Mouse (Mus musculus) cerebellum, adult 2 months (tissue): ENCODE measurements around the gene Dnajc8. TPM values are rescaled to one million over a fixed set of nuclear protein-coding genes. Genes with fewer than 3 reads are reported as not detected.

ENCODE experiments used
- DNase-seq, 2 experiments: peaks; one replicate each; pipeline ENCODE4 v3.0.0; 2021
- H3K27ac ChIP-seq: fragments of 200-500 bp; 2 replicates; pipeline ENCODE4 v1.5.1; 2012; ENCODE audit warnings: low read length, control low read depth, inconsistent platforms; ENCODE audit not compliant: insufficient read depth
- H3K27me3 ChIP-seq: fragments of 200-500 bp; 2 replicates; pipeline ENCODE4 v1.6.1; 2012; ENCODE audit warnings: inconsistent platforms, mild to moderate bottlenecking, low read length, moderate library complexity; ENCODE audit not compliant: control insufficient read depth, insufficient read depth
- H3K4me1 ChIP-seq: fragments of 200-500 bp; 2 replicates; pipeline ENCODE4 v1.6.1; 2011; ENCODE audit warnings: low read length; ENCODE audit not compliant: control insufficient read depth, insufficient read depth
- H3K4me3 ChIP-seq: fragments of 200-500 bp; replicated peaks from 2 replicates; pipeline ENCODE3; 2011; ENCODE audit warnings: mild to moderate bottlenecking, low read depth, low read length, control low read depth; ENCODE audit not compliant: insufficient read depth
- CTCF ChIP-seq: fragments of 200-500 bp; IDR thresholded peaks from 2 replicates; pipeline ENCODE4 v1.5.1; 2011; ENCODE audit warnings: low read depth, mild to moderate bottlenecking, control low read depth, low read length, moderate library complexity, borderline replicate concordance; ENCODE audit not compliant: insufficient read depth
- POLR2A ChIP-seq: fragments of 200-500 bp; IDR thresholded peaks from 2 replicates; pipeline ENCODE4 v1.6.1; 2011; ENCODE audit warnings: low read length, control low read depth, borderline replicate concordance; ENCODE audit not compliant: insufficient read depth
- WGBS: fragments of 180-500 bp; shearing (Covaris S2); methylation state at CpG from one replicate; pipeline ENCODE4 v1.1.7; 2018; 5-methylcytosine and 5-hydroxymethylcytosine counted together
- polyA plus RNA-seq: library from polyadenylated mRNA; depleted of rRNA; stranded (reverse); fragments of >200 nt; gene quantifications from 2 replicates; pipeline ENCODE4 v1.2.3, GENCODE M21; 2012

The Dnajc8 gene
- polyA plus RNA-seq, 1 experiment: 116 TPM

DNA sequence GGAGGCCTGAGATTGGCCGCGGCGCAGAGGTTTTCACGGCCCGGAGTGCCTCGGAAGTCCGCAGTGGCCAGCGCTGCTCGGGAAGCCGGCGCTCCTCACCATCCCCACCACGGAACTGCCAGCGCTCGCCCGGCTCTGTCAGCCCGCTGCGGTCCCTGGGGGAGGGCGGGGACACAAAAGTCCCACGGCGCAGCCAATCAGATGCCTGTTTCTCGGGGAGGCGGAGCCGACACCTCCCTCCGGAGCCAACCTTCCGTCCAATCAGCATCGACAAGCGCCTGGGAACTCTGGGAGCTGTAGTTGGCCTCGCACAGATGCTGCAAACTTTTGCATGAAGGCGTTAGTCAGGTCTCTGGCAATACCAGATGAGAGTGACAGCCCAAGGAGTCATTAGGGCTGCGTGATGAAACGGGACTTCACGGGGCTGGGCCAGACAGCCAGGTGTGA is 25.0 kb upstream of the Dnajc8 start, which contains the start of gene Sesn2:
Gene Sesn2 (minus strand): TSS at position 150 of the 447 bp plus-strand sequence.
- no peaks in the 10 kb centered on the region for H3K4me1 ChIP-seq
- peak within 1 kb of the TSS; percentile 83 for H3K4me3 ChIP-seq
- H3K27ac ChIP-seq: 0 out of 2 replicates have a peak within 1 kb of the TSS, but pooled peaks have one; percentile 15
- 1% methylated on average over 32 of the region's 32 CpGs for WGBS
- TF ChIP-seq CTCF (no peak), POLR2A (peak; percentile 88; the same call in 1 of the 2 replicates)
- peak; percentile 96 to 98 for DNase-seq
- no peaks in the 10 kb centered on the region for H3K27me3 ChIP-seq

DNA sequence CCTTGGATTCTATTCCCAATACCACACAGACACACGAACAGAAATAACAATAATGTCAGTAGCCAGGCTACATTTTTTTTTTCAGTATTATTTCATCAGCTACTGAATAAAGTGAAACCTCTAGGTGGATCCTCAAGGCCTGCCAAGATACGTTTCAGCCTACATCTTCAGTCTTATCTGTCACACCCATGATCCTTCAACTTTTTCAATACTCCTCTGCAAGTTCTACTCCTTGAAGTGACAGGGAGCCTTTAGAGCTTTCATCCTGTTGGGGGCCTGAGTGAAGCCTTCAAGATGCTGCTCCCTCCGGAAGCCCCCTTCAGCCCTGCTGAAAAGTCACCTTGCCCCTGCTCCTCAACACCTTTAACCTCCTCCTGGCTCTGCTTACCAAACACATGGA is 23.3 kb upstream of the Dnajc8 start:
- H3K27me3 ChIP-seq: no peaks in the 10 kb centered on the region
- 79% methylated on average over 3 of the region's 3 CpGs for WGBS
- no peak for DNase-seq
- H3K27ac ChIP-seq: no peak overlapping the region
- H3K4me3 ChIP-seq: no peak overlapping the region
- TF ChIP-seq POLR2A (no peak), CTCF (no peak)
- no peaks in the 10 kb centered on the region for H3K4me1 ChIP-seq

DNA sequence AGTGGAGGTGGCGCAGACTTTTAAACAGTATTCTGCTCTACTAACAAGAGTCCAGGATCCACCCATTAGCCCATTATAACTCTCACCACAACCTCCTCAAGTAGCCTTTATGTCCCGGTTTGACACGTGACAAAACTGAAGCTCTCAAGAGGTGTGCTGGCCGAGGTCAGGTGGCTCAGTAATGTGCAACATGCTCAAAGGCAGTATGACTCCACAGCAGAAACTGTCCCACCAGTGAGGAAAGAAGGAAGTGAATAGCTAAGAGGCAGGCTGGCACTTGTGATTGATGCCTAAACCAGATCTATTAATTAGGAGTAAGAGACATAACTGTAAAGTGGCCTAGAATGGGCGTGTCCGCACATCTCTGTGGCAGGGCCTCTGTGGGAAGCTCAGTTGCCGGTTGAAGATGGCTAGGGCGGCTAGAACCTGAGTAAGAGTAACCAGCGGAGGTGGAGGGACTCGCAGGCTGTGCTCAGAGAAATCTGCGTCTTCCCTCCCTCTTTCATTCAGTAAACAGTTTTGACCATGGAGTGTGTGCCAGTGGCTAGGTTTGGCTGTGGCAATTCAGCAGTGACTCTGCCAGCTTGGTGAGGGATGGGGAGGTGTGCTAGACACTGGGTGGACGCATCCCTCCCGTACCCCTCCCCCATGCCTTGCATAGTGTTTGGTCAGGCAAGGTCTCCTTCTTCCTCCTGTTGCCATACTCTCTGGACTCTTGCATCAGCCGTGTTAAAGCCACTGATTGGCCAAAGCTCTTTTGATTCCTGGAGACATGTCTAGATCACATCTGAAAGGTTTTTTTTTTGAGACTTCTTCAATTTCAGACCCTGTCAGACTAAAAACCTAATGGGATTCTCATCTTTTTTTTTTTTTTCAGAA is 21.7 kb upstream of the Dnajc8 start:
- no peak for DNase-seq
- H3K4me3 ChIP-seq: no peak overlapping the region
- no peaks in the 10 kb centered on the region for H3K4me1 ChIP-seq
- H3K27me3 ChIP-seq: no peaks in the 10 kb centered on the region
- 44% methylated on average over 14 of the region's 14 CpGs for whole genome bisulfite sequencing
- H3K27ac ChIP-seq: no peak overlapping the region
- TF ChIP-seq CTCF (no peak), POLR2A (no peak)

- no peaks in the 10 kb centered on the region for H3K27me3 ChIP-seq
- H3K27ac ChIP-seq: peak overlapping the region; percentile 49; the same call in 1 of the 2 replicates
- DNase-seq: peak; percentile 82 to 87
- no peaks in the 10 kb centered on the region for H3K4me1 ChIP-seq
- peak overlapping the region; percentile 74 for H3K4me3 ChIP-seq
- WGBS: 1% methylated on average over 21 of the region's 21 CpGs
- no peak for TF ChIP-seq POLR2A
- peak; percentile 76 for TF ChIP-seq CTCF
These were observed 20.7 kb upstream of the Dnajc8 start for GRCm38 (mm10) chr4:132514555-132515135.

GRCm38 (mm10) chr4:132515369-132516155 is 19.8 kb upstream of the Dnajc8 start:
- WGBS: 18% methylated on average over 22 of the region's 22 CpGs
- H3K4me1 ChIP-seq: no peaks in the 10 kb centered on the region
- H3K4me3 ChIP-seq: peak overlapping the region; percentile 74
- H3K27ac ChIP-seq: peak overlapping the region; percentile 49; the same call in 1 of the 2 replicates
- TF ChIP-seq CTCF (no peak), POLR2A (peak; percentile 59; the same call in 1 of the 2 replicates)
- H3K27me3 ChIP-seq: no peaks in the 10 kb centered on the region
- peak; percentile 83 to 93 for DNase-seq

DNA sequence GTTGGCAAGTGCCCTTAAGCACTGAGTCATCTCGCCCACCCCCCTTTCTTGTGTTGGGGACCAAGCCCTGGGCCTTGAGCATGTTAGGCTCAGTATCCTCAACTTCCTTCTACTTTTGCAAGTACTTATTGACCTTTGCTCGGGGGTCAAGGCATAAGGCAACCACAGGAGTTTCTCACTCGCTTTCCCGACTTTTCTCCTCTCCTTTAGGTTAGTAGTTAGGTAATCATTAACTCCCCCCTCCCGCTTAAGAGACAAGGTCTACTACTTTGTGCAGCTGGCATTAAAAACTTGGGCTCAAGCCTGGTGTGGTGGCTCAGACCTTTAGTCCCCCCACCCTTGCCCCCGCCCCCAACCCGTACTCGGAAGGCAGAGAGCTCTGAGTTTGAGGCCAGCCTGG is 17.3 kb upstream of the Dnajc8 start:
- no peak for TF ChIP-seq CTCF
- no peak for TF ChIP-seq POLR2A
- WGBS: 82% methylated on average over 8 of the region's 8 CpGs

DNA sequence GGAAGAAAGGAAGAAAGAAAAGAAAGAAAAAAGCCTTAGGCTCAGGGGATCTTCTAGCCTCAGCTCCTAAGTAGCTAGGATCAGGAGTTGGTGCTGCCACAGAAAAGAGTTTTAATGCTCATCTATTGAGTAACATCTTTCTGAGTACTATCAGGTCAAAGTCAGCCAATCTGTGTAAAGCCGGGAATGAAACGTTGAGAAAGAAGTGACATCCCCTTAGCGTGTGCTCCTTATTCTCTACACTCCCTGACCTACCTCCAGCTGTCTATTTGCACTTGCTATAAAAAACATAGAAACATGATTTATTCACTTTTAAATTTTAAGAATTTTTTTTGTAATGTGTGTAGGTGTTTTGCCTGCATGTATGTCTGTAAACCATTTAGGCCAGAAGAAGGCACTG is 16.2 kb upstream of the Dnajc8 start:
- TF ChIP-seq CTCF (no peak), POLR2A (no peak)
- Histone ChIP-seq H3K27ac (no peak overlapping the region), H3K4me3 (no peak overlapping the region), H3K27me3 (no peaks in the 10 kb centered on the region), H3K4me1 (no peaks in the 10 kb centered on the region)
- 90% methylated on average over 3 of the region's 3 CpGs for WGBS
- no peak for DNase-seq

More for the DNA sequence above, 17.3 kb upstream of the Dnajc8 start:
- Histone ChIP-seq H3K4me3 (no peak overlapping the region), H3K27ac (no peak overlapping the region), H3K4me1 (no peaks in the 10 kb centered on the region), H3K27me3 (no peaks in the 10 kb centered on the region)
- no peak for DNase-seq
